Mouse (Mus musculus): ENCODE data around the gene Pakap. TPM values are rescaled to one million over a fixed set of nuclear protein-coding genes. Genes with fewer than 3 reads are reported as not detected.

The Pakap gene
- polyA plus RNA-seq, 1 experiment from 2014 or later: 39.4 TPM

GRCm38 (mm10) chr4:57906708-57907107 lies 338.7 kb downstream of the Pakap start:
- no peak for DNase-seq (ENCODE audit: low spot score)
- no peaks in the 10 kb centered on the region for H3K9me3 ChIP-seq (replicated peaks)
- H3K36me3 ChIP-seq: no peaks in the 10 kb centered on the region
- H3K4me1 ChIP-seq: peaks cover 25% of the 10 kb centered on the region
- H3K4me3 ChIP-seq: no peak overlapping the region
- WGBS: 42% methylated on average over 2 of the region's 2 CpGs
- H3K27ac ChIP-seq: no peak overlapping the region
- no peaks in the 10 kb centered on the region for H3K27me3 ChIP-seq (ENCODE audit: low read depth, poor library complexity, severe bottlenecking)

DNA sequence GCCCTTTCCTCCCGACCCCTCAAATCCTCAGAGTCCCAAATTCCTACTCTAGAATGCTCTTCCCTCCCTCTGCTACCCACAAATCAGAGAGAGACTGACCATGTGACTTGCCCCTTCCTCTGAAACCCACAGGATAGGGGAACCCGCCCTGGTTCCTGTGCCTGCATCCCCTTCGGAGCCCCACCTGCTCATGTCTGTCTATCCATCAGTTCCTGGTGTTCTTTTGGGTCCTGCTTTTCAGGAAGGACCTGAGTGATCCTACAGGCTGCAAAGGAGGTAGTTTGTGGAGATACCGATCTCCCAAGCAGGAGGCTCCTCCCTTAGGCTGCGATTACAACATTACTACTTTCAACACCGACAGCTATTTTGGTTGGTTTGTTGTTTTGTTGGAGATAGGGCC lies 340.9 kb downstream of the Pakap start:
- Histone ChIP-seq H3K4me1 (peaks cover 22% of the 10 kb centered on the region), H3K4me3 (no peak overlapping the region), H3K36me3 (no peaks in the 10 kb centered on the region), H3K27me3 (ENCODE audit: low read depth, poor library complexity, severe bottlenecking) (no peaks in the 10 kb centered on the region), H3K27ac (no peak overlapping the region), H3K9me3 (replicated peaks) (no peaks in the 10 kb centered on the region)
- no peak for DNase-seq (ENCODE audit: low spot score)
- 76% methylated on average over 6 of the region's 6 CpGs for WGBS

- Histone ChIP-seq H3K36me3 (no peaks in the 10 kb centered on the region), H3K4me3 (no peak overlapping the region), H3K4me1 (peaks cover 18% of the 10 kb centered on the region), H3K27me3 (ENCODE audit: low read depth, poor library complexity, severe bottlenecking) (peaks cover 31% of the 10 kb centered on the region), H3K9me3 (replicated peaks) (no peaks in the 10 kb centered on the region), H3K27ac (no peak overlapping the region)
- DNase-seq (ENCODE audit: low spot score): no peak
Measured at GRCm38 (mm10) chr4:57913021-57913420, 345.0 kb downstream of the Pakap start.

GRCm38 (mm10) chr4:57914193-57915190 lies 346.5 kb downstream of the Pakap start:
- Histone ChIP-seq H3K36me3 (no peaks in the 10 kb centered on the region), H3K4me3 (no peak overlapping the region), H3K27ac (no peak overlapping the region), H3K9me3 (replicated peaks) (no peaks in the 10 kb centered on the region), H3K27me3 (ENCODE audit: low read depth, poor library complexity, severe bottlenecking) (peaks cover 31% of the 10 kb centered on the region), H3K4me1 (peaks cover 20% of the 10 kb centered on the region)
- DNase-seq (ENCODE audit: low spot score): no peak
- 75% methylated on average over 10 of the region's 10 CpGs for WGBS

DNA sequence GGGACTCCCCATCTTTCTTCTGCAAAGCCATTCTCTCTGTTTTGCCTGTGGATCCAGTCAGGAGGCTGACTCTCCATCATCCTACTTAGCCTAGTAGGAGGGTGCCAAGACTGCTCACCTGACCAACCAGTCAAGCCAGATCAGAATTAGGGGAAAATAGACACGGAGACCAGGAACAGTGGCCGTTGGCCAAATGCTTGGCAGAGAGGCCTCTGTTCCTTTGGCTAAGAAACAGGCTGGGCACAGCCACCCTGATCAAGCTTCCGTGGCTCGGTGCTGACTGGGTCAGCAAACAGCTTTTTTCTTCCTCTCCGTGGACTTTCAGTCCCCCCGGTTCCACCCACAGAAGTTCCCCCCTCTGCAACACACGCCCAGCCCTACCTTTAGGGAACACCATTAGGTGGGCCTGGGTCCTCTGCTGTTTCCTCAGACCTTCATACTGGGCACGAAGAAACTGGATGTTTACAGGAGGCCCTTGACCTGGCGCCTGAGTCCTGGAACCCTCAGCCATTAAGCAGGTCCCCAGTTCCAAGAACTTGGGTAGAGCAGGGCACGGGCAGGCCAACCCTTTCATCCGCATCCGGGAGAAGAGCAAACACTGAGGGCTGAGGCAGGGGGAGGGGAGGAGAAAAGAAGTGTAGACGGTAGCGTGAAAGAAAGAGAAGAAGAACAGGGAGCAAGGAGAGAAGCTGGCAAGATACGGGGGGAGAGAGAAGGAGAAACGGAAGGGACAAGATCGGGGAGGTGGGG lies 347.4 kb downstream of the Pakap start:
- H3K9me3 ChIP-seq (replicated peaks): no peaks in the 10 kb centered on the region
- no peaks in the 10 kb centered on the region for H3K36me3 ChIP-seq
- H3K27me3 ChIP-seq (ENCODE audit: low read depth, poor library complexity, severe bottlenecking): peaks cover 31% of the 10 kb centered on the region
- H3K4me1 ChIP-seq: peaks cover 29% of the 10 kb centered on the region
- WGBS: 36% methylated on average over 17 of the region's 17 CpGs
- H3K27ac ChIP-seq: peak overlapping the region; percentile 50; the same call in 1 of the 2 replicates
- DNase-seq (ENCODE audit: low spot score): no peak
- peak overlapping the region; percentile 34 for H3K4me3 ChIP-seq

GRCm38 (mm10) chr4:57916201-57916661 lies 348.3 kb downstream of the Pakap start, which contains the start of gene D630039A03Rik:
D630039A03Rik (minus strand) TSS chr4:57916297.
- H3K27me3 ChIP-seq (ENCODE audit: low read depth, poor library complexity, severe bottlenecking): peaks cover 31% of the 10 kb centered on the region
- no peaks in the 10 kb centered on the region for H3K36me3 ChIP-seq
- H3K9me3 ChIP-seq (replicated peaks): no peaks in the 10 kb centered on the region
- WGBS: 25% methylated on average over 9 of the region's 9 CpGs
- H3K4me1 ChIP-seq: peaks cover 32% of the 10 kb centered on the region
- DNase-seq (ENCODE audit: low spot score): no peak
- peak within 1 kb of the TSS; percentile 34 for H3K4me3 ChIP-seq
- H3K27ac ChIP-seq: peak within 1 kb of the TSS; percentile 50; the same call in 1 of the 2 replicates

GRCm38 (mm10) chr4:57916711-57917110 lies 348.7 kb downstream of the Pakap start:
- no peak overlapping the region for H3K27ac ChIP-seq
- no peak for DNase-seq (ENCODE audit: low spot score)
- no peaks in the 10 kb centered on the region for H3K9me3 ChIP-seq (replicated peaks)
- no peaks in the 10 kb centered on the region for H3K36me3 ChIP-seq
- peaks cover 32% of the 10 kb centered on the region for H3K4me1 ChIP-seq
- no peak overlapping the region for H3K4me3 ChIP-seq
- H3K27me3 ChIP-seq (ENCODE audit: low read depth, poor library complexity, severe bottlenecking): peaks cover 31% of the 10 kb centered on the region
- 70% methylated on average over 4 of the region's 4 CpGs for WGBS

- Histone ChIP-seq H3K27ac (no peak overlapping the region), H3K9me3 (replicated peaks) (no peaks in the 10 kb centered on the region), H3K27me3 (ENCODE audit: low read depth, poor library complexity, severe bottlenecking) (peaks cover 29% of the 10 kb centered on the region), H3K4me3 (no peak overlapping the region), H3K4me1 (peaks cover 36% of the 10 kb centered on the region), H3K36me3 (no peaks in the 10 kb centered on the region)
- WGBS: 19% methylated on average over 8 of the region's 8 CpGs
- DNase-seq (ENCODE audit: low spot score): no peak
Measured at GRCm38 (mm10) chr4:57919494-57920423, 351.8 kb downstream of the Pakap start.

DNA sequence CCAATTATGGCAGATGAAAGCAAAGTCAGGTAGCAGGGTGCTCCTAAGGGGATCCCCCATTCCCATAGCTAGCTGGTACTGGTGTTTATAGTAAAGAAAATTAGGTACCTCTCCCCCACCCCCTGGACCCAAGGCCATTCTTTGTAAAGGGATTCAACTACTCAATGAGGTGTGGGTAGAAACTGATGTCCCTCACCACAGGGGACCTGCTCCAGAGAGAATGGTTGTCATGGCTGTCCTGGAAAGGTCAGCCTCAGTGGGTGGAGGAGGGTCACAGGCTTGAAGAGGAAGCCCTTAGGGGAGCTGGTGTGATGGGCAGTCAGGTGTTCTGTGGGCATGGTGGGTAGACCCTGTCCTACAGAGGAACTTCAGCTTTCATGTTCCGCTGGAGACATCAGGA lies 352.5 kb downstream of the Pakap start:
- 88% methylated on average over 1 of the region's 1 CpGs for WGBS

GRCm38 (mm10) chr4:57922171-57922570 lies 354.2 kb downstream of the Pakap start:
- DNase-seq (ENCODE audit: low spot score): no peak
- H3K27me3 ChIP-seq (ENCODE audit: low read depth, poor library complexity, severe bottlenecking): peaks cover 5% of the 10 kb centered on the region; the same call in 1 of the 2 replicates

More for the DNA sequence above, 352.5 kb downstream of the Pakap start:
- Histone ChIP-seq H3K27me3 (ENCODE audit: low read depth, poor library complexity, severe bottlenecking) (peaks cover 21% of the 10 kb centered on the region), H3K9me3 (replicated peaks) (no peaks in the 10 kb centered on the region), H3K4me3 (no peak overlapping the region), H3K27ac (no peak overlapping the region), H3K36me3 (no peaks in the 10 kb centered on the region), H3K4me1 (peaks cover 31% of the 10 kb centered on the region)
- no peak for DNase-seq (ENCODE audit: low spot score)

DNA sequence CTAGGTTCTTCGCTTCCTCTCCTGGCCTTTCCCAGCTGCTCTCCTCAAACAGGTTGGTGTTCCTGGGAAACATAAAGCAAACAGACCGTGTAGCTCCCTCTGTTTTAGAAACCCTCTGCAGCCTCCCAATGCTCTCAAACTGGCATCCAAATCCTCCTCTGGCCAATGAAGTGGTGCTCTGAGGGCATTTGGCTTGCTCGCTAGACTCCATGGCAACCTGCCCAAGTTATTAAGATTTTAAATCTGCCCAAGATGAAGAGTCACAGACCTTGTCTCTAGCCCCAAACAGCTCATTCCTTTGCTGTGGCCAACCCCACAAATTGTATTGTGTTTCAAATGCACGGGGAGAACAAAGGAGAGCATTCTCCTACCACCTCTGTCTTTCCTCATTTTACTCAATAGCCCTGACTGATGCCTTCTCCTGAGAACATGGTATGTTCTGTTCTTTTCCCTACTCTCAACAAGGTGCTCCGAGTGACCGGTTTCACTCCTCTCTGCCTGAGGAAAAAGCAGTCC lies 356.6 kb downstream of the Pakap start:
- H3K4me1 ChIP-seq: peaks cover 15% of the 10 kb centered on the region
- H3K27ac ChIP-seq: no peak overlapping the region
- WGBS: 85% methylated on average over 6 of the region's 6 CpGs
- H3K4me3 ChIP-seq: no peak overlapping the region
- no peaks in the 10 kb centered on the region for H3K9me3 ChIP-seq (replicated peaks)
- no peaks in the 10 kb centered on the region for H3K27me3 ChIP-seq (ENCODE audit: low read depth, poor library complexity, severe bottlenecking)
- DNase-seq (ENCODE audit: low spot score): no peak
- H3K36me3 ChIP-seq: no peaks in the 10 kb centered on the region

More at GRCm38 (mm10) chr4:57922171-57922570, 354.2 kb downstream of the Pakap start:
- Histone ChIP-seq H3K4me1 (peaks cover 18% of the 10 kb centered on the region), H3K27ac (no peak overlapping the region), H3K4me3 (no peak overlapping the region), H3K9me3 (replicated peaks) (no peaks in the 10 kb centered on the region), H3K36me3 (no peaks in the 10 kb centered on the region)
- WGBS: 75% methylated on average over 5 of the region's 5 CpGs

Measured in limb, embryonic 10.5 days (tissue).